Mouse (Mus musculus) 3134 (cell line): ENCODE results near the gene Ppp3r1.

Experiments
- DNase-seq: peaks from one replicate; pipeline ENCODE4 v3.0.0-alpha.2; 2011; ENCODE audit warnings: low spot score; ENCODE audit not compliant: insufficient read length; ENCODE audit errors: extremely low read depth

Gene Ppp3r1

GRCm38 (mm10) chr11:17158858-17159737 is at the start of gene Ppp3r1:
Gene Ppp3r1 (plus strand): TSS chr11:17159263.
- DNase-seq: peak; percentile 98

DNA sequence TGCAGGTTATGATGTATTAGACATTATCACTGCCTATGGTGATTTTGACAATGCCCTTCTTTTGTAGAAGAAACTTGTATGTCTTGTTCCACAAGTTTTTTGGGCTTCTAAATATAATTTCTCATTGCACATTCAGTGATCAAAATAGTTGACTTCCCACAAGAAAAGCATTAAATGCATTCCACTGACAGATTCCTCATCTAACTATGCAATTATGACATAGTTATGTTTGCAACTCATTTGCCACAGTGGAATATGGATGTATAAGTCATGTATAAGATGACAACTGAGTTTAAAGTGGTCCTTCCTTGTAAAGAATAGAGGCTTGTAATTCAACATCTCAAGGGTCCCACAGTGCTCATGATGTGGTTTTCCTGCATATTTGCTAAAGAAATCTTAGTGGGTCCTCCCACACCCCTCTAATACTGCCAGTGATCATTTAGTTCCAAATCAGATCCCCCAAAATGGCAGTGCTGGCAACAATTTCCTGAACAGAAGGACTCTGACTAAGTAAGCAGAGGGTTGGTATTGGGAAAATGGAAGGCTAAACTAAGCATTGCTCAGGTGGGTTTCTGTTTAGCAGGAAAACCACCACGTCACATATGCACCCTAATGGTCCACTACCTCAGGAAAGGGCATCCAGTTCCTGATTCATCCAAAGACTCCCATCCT is 46.5 kb upstream of the Ppp3r1 start:
- DNase-seq: no peak

DNA sequence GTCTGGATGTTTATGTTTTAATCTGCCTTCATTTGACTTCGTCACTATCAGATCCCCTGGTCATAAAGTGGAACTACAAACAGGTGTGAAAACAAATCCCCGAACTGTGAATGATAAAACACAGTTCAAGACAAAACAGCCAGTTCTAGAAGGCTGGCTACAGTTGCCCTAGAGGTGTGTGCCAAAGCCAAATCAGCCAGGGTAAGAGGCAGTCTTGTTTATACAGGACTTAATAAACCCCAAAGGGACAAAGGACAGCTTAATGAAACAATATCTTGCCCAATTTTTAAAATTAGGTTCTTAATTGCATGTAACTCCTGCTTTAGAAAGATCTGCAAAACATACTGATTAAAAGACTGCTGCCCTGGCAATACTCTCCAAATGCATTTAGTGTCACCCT is 32.6 kb upstream of the Ppp3r1 start:
- DNase-seq: no peak

- DNase-seq: no peak
These were observed 23.4 kb upstream of the Ppp3r1 start for GRCm38 (mm10) chr11:17135638-17136037.

- no peak for DNase-seq
These were observed 20.6 kb upstream of the Ppp3r1 start for GRCm38 (mm10) chr11:17138306-17139033.

DNA sequence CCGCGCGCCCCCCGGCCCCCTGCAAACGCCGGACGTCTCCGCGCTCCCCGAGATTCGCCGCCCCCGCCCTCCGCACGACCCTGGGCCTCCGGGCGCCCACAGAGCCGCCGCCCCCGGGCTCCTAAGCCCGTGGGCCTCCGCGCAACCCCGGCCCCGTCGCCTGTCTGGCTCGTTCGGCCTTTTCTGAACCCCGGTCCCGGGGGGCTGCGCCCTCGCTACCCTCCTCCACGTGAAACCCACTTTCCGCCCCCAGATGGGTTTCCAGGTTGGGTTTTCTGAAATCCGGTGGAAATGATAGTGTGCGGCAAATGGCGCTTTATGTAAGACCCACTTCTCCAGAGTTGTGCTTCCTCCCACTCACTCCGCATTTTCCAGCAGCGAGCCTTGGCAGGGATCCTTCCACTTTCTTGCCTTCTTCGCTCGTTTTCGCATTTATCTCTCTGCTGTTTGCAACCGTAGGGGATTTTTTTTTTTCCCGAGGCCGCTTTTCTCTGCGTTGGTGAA is 727 bp downstream of the Ppp3r1 start:
- peak; percentile 51 for DNase-seq

GRCm38 (mm10) chr11:17160242-17160641 is 1.2 kb downstream of the Ppp3r1 start:
- DNase-seq: peak; percentile 41

DNA sequence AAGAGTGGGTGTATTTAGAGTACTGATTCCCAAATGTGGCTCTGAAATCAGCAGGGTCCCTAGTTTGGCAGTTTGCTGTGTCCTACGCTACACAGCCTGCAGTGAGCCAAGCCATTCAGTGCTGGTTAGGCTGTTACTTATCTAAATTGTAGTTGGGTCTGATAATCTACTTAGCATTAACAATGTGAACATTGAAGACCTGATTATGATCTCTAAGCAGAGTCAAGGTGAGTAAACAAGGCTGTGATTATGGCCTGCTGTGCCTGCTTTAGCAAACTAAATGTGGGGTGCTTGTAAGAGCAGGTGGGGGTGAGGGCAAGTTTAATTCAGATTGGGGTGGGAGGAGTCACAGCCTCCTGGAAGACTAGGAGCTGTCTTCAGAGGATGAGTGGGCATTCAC is 4.9 kb downstream of the Ppp3r1 start:
- no peak for DNase-seq

DNA sequence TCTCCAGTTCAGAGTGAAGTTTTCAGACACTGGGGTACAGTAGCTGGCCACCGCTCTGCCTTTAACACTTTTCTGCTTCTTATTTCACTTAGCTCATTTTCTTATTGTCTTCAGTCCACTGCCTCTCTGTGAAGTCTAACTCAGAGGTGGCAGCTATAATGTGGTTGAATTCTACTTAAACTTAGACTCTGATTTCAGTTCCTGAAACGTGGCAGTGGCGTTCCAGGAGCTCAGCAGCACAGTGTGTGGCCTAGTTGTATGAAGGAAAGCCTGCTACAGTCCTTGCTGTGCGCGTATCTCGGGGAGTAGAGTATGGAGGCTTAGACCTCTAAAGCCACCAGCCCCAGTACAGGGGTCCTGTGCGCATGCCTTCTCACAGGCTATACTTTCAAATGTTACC is 7.6 kb downstream of the Ppp3r1 start:
- DNase-seq: no peak

DNA sequence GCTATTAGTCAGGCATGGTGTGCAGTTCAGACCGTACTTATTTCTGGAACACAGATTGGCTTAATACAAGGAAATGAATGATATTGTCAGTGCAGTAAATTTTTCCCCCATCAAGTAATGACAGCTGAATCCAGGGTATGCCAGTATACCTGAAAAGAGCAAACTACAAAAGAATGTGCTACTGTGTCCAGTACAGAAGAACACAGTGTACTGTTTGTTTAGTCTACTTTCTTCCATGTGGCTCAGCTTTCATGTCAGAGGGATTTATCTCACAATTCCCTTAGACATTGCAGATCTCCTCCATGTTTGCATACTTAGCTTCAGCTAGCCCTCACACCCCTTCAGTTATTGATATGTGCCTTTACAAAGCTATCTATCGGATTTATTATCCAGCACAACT is 10.2 kb downstream of the Ppp3r1 start:
- no peak for DNase-seq

DNA sequence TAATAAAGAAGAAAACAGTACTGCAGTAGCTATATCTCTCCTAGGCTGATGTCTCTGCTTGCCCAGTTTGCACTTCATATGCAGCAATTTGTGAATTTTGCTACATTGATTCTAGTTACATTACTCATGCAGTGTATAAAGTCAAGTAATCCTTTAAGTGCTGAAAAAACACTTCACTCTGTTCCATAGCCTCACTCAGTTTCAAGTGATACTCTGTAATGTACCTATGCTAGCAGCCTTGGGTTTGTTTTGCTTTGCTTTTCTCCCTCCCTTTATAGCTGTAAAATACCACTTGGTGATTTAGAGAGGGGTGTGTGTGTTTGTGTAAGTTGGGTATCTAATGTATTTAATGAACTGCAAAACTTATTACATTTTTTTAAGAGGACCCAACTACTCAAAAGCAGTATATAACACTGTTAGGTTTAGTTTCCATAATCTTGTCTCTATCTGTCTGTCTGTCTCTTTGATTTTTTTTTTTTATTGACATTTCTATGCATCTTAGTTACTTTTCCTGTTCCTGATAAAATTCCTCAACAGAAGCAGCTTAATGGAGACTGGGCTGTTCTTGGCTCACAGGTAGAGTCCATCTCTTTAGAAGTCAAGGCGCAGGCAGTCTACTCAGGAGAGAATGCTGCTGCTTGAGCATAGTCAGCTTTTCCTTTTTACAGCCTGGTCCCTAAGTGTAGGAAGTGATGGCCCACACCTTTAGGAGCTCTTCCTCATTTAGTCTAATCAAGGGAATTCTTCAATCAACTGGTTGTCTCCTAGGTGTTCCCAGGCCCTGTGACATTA is 12.1 kb downstream of the Ppp3r1 start:
- DNase-seq: no peak

DNA sequence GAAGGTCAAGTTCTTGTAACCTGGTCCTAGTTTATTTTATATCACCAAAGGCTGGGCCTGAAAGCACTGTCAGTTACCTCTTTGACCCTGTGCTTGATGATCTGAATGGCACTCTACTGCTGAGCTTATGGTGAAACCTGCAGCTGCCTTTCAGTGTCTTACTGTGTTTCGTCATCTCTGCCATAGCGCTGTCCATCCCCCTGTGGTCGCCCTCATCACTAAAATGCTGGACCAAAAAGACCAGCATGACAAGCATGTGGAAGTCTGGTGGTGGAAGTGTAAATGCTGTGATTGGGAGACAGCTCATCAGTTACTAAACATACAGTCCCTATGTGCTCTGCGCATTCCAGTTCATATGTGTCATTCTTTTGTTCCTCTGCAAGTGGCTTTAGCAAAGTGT is 13.2 kb downstream of the Ppp3r1 start:
- no peak for DNase-seq

GRCm38 (mm10) chr11:17176638-17177037 is 17.6 kb downstream of the Ppp3r1 start:
- DNase-seq: peak; percentile 44

DNA sequence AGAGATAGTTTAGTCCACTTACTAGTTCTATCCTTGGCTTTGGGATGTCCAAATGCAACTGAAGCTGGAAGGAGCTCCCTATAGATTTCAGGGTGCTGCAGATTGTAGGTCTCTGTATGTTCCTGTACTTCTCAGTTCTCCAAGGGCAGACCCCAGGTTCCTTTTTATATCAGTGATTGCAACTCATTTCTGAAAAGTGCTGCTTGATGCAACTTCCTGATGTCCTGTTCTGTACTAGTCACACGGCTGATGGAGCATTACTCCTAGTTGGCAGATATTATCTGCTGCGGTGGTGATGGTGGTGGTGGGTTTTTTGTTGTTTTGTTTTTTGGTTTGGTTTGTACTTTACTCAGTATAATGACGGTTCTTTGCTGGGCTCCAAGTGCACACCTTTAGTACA is 21.7 kb downstream of the Ppp3r1 start:
- no peak for DNase-seq

- DNase-seq: no peak
These were observed 22.7 kb downstream of the Ppp3r1 start, which contains the start of gene Wdr92 for GRCm38 (mm10) chr11:17181807-17182206. Gene Wdr92 (plus strand): TSS chr11:17182107.

DNA sequence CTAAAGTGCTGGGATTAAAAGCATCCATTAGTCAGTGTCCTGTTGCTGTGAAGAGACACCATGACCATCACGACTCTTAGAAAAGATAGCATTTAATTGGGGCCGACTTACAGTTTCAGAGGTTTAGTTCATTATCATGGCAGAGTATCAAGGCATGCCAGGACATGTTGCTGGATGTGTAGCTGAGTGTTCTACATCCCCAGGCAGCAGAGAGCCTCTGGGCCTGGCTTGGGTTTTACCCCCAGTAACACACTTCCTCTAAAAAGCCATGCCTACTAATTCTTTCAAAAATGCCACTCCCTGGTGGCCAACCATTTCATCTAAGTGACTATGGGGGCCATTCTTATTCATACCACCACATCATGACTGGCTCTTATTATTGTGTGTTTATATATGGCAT is 24.1 kb downstream of the Ppp3r1 start:
- no peak for DNase-seq

DNA sequence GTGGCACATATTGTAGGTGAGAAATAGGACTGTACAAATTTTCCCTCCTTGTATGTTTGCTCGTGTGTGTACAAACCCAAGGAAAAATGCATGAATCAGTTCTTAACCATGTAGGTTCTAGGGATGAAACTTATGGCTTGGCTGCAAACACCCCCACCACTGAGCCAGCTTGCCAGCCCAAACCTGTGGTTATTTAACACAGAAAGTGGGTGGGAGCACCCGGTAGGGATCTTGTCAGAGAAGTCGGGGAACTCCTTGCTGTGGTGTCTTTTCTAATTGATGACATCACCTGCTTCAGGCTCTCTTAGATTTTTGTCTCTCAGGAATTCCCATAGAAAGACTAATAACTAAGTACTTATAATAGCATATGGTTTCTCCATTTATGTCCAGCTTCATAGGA is 28.6 kb downstream of the Ppp3r1 start:
- no peak for DNase-seq

- no peak for DNase-seq
These were observed 29.7 kb downstream of the Ppp3r1 start for GRCm38 (mm10) chr11:17188786-17189185.

- DNase-seq: no peak
These were observed 33.2 kb downstream of the Ppp3r1 start for GRCm38 (mm10) chr11:17192151-17192844.

DNA sequence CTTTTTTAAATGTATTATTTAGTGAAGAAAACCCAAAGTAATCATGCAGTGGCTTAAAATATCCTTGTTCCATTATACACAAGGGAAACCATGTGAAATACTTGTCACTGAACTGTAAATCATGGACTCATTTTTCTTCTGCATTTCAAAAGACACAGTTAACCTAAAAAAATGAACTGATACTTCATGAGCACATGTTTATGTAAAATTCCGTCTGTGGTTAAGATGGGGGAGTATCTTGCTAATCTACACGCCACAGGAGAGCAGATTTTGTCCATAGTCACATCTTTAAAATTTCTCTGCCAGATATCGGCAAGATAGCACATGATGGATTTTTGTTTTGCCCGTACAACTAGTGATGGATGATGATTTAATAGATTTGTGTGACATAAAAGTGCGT is 40.1 kb downstream of the Ppp3r1 start:
- no peak for DNase-seq
